Mouse (Mus musculus) left cerebral cortex, postnatal 10 days (tissue): ENCODE measurements around the gene Wdfy2. TPM values are rescaled to one million over a fixed set of nuclear protein-coding genes. Genes with fewer than 3 reads are reported as not detected.
"Not testable (repeated sequence)": the region's sequence is repeated elsewhere in the genome, so short reads cannot be mapped to it uniquely, and the experiment has no call there.

Source experiments
- DNase-seq, 2 experiments: peaks; one replicate each; pipeline ENCODE4 v3.0.0; 2021 to 2022; ENCODE audit warnings: low spot score in 2 of 2, mixed read lengths in 1 of 2; ENCODE audit errors: extremely low spot score in 1 of 2
- intact Hi-C: fragments of 180-260 bp; cut with DNase I; formaldehyde crosslinking; loops from one replicate; pipeline ENCODE4 v1.15.1; 2025
- total RNA-seq, 2 experiments: library from RNA; stranded (reverse); gene quantifications; 2 replicates each; pipeline ENCODE4 v1.2.3; 2021

The Wdfy2 gene
- 10 to 100 TPM; 11.3 to 11.8 TPM for total RNA-seq

DNA sequence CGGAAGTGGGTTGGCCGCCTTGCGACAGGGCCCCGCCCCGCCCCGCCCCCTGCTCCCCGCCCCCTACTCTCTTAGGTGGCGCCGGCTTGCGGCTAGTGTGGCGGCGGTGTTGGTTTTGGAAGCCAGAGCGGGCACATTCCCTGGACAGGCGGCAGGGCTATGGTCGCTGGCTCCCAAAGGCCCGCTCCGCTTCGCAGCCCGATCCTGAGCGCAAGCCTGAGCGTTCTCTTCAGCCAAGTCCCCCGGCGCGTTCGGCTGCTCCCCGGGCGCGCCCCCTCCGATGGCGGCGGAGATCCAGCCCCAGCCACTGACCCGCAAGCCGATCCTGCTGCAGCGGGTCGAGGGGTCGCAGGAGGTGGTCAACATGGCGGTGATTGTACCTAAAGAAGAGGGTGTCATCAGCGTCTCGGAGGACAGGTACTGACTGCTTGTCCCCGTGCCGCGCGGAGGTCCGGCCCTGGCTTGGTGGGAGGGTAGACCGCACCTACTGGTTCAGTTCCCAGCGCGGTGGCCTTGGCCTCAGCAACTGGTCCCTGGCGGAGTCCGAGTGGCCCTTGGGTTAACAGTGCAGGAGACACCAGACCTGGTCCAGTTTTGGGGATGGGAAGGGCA is at the start of gene Wdfy2:
Wdfy2 (plus strand) TSS at position 38 of the 612 bp plus-strand sequence.
- DNase-seq = no peak
- intact Hi-C loops = loop anchor here (2.0 to 10.0 kb wide), 4 partner anchors 45 to 203 kb away; partner anchors contain the start of gene Ints6

DNA sequence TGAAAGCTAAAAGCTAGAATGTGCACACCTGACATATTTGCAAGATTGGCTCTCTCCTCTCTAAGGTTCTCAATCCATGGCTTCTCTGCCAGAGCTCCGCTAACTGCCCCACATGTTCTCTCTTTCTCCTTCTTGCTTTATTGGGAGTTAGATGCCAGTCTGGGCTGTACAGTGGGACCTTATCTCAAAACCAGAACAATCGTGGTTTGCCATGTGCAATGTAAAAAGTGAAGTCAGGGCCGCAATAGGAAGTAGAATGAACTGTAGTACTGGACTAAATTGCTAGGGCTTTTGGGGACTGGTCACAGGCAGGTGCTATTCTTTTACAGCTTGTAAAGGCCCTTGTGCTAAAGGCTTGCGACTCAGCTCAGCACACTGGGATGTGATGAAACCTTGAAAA is 48.2 kb upstream of the Wdfy2 start:
- DNase-seq = no peak
- intact Hi-C loops = no loop called here

DNA sequence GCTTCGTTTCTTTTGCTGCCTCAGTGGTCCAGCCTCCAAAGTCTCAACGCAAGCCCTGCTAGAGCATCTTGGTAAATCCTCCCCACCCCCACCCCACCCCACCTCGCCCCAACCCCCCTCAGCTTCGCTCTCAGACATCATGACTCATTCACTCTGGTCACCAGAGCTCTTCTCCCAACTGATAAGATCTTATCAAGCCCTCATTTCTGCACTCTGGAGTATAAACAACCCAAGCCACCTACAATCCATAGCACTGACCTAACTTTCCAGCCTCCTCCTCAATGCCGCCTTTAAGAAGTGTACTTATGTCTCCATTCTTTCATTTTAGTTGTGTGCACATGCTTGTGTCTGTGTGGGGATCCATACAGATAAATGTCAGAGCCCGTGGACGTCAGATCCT is 41.8 kb upstream of the Wdfy2 start:
- DNase-seq = no peak
- intact Hi-C loops = no loop called here

DNA sequence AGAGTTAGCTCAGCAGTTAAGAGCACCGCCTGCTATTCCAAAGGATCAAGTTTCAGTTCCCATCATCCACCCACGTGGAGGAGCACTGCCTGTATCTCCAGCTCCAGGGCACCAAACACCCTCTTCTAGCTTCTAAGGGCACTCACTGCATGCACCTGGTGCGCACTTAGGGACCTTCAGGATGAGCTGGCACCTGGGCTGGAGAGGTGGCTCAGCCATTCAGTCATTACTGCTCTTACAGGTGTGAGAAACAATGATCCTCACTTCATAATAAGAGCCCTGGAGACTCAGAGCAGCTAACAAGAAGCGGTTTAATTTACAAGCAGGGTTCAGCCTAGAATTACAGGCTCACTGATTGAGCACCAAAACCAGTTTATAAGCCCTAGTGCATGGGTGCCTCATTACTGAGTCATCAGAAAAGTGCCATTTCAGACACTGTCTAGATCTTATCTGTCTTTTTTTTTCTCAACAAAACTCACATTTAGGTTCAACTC is 38.8 kb upstream of the Wdfy2 start:
- DNase-seq = no peak
- intact Hi-C loops = no loop called here

DNA sequence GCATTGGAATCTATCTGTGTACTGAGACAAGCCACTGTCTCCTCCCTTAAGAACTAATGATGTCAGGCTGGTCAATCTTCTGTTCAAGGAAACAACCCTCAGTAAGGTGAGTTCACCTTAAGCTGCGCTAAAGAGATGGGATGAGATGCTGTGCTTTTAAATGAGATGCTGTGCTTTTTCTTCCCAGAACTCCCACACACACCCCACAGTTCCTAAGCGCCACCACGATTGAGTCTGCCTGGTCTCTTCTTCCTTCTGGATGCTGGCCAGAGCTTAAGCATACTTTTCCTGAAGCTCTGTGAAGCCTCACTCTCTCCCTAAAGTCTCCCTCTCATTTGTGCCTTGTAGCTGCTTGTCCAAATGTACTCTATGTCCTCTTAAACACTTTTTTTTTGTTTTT is 36.7 kb upstream of the Wdfy2 start:
- intact Hi-C loops = no loop called here
- peak in 1 of 2 experiments; percentile 23 for DNase-seq

DNA sequence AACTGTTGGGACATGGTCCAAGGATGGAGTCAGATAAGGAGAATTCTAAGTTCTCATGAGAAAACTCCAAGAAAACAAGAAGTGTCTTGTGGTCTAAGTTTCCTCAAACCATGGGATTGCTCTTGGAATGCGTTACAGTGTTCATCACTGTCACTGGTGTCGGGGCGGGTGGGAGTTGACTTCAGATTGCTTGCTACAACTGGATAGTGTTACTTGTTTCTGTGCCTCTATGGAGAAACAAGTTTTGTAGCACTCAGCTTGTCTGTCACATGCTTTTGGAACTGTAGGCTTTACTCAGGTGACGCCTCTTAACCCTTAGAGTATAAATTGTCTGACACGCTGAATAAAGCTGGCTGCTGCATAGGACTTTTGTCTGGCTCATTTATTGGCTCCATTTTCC is 34.3 kb upstream of the Wdfy2 start:
- DNase-seq = no peak
- intact Hi-C loops = no loop called here

DNA sequence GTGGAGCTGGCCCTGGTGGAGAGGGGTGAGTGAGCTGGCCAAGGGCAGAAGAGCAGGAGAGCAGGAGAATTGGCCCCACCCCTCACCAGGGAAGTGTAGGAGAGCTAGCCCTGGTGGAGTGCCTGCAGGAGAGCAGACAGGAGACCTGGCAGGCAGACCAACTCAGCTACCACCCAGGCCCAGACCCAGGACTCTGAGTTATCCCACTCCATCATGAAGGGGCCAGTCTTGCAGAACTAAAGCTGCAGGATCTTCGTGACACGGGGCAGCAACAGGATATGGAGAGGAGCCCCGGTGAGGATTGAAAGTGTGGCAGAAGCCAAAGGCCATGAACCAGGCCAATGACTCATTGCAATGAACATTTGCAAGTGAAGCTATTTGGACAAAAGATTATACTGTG is 30.6 kb upstream of the Wdfy2 start:
- intact Hi-C loops = no loop called here
- DNase-seq = no peak

DNA sequence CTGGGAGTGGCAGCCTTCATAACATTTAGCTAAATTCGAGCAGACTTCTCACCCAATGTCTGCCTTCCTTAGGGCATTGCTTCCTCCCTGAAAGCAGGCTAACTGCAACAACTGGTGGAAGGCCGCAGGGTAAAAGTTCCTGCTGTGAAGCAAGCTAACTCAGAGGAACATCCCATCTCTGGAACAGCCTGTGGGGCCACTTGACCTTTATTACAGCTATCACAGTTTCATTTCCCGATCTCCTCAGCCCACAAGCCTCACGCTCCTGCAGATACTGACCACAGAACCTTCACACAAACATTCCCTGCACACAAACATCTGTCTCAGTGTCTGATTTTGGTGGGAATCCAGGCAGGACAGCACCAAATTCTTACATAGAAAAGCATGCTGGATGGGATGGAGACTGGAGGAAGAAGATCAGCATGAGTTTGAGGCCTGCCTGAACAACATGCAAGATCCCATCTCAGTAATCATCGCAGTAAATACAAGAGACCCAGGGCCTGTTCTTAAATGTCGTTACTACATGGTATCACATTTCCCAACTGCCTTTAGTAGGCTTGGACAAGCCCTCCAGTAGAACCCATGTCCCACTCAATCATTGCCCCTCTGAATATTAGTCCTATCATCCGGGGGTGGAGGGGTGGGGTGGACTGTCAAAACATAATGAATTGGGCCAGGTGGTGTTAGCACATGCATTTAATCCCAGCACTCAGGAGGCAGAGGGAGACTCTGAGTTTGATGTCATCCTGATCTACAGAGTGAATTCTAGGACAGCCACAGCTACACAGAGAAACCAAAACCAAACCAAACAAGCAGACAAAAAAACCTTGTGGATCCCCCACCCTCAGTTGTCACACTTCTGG is 28.6 kb upstream of the Wdfy2 start:
- intact Hi-C loops = no loop called here
- no peak for DNase-seq

DNA sequence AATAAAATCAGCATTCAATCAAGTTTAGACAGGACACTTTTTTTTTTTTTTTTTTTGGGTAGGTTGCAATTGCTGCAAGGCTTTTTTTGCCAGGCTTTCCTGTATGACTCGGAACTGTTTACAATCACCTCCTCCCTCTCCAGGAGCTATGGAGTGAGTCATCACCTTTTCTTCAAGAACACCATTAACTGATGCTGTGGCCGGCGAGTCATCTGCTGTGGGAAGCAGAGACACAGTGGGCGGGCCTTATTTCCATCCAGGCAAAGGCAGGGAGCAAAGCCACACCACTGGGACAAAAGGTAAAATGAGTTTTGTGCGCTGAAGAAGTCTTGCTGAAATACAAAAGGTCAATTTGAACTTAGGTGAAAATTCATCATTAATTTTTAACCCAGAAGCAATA is 24.7 kb upstream of the Wdfy2 start:
- intact Hi-C loops = no loop called here
- DNase-seq = no peak

DNA sequence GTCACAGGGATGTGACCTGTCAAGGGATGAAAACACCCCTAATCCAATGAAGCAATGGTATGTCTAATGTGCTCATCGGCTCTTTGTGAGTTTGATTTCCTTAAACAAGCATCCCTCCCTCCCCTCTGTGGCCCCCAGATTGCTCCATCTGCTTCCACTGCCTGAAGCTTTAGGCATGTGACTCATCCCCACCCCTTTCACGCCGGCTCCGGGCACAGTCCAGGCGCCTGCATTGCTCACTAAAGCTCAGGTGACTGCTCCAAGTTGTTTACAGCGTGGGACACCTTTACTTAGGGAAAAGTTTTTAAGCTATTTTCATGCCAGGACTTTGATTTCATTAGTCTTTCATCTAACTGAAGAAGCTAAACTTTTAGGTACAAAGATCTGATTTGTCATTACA is 22.9 kb upstream of the Wdfy2 start:
- DNase-seq = no peak
- intact Hi-C loops = no loop called here

DNA sequence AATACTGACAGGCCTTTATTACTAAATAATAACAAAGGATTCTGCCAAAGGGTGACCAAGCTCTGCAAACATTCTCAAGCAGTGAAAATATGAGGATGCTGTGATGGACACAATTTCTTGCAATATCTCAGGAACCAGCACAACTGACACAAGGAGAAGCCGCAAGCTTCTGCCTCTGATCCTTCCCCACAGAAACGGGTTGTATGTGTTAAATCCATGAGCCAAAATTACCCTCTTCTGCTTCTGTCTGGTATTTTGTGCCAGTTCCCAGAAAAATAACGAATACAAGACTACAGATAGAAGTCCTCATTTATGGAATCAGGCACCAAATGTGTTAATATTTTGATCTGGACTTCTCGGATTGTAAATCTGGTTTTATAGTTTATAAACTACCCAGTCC is 20.7 kb upstream of the Wdfy2 start:
- no peak for DNase-seq
- intact Hi-C loops = no loop called here

DNA sequence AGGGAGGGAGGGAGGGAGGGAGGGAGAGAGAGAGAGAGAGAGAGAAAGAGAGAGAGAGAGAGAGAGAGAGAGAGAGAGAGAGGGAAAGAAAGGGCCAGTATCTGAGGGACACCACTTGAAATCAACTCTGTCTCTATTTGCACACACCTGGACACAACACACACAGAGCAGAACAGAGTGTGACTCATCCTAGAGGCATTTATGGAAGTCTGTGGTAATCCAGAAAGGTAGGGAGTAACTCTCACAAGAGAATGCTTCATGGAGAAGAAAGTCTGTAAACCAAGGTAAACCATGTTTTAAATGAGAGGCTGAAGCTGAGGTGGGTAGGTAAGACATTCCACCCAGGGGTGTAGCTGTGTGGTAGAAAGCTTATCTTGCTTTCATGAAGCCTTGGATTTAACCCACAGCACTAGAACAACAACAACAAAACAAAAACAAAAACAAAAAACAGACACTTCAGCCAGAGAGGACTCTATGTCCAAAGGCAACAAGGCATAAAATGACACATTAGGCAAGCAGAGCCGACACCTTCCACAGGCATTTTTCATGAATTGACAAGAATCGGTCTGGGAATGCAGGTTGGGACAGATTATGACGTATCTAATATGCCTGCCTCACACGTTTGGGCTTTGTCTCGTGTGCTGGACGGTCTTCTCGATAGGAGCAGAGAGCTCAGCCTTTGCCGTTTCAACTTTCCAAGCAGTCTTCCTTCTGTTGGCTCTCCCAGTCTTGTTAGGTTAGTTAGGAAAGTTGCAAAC is 11.7 kb upstream of the Wdfy2 start:
- intact Hi-C loops = no loop called here
- DNase-seq = no peak

DNA sequence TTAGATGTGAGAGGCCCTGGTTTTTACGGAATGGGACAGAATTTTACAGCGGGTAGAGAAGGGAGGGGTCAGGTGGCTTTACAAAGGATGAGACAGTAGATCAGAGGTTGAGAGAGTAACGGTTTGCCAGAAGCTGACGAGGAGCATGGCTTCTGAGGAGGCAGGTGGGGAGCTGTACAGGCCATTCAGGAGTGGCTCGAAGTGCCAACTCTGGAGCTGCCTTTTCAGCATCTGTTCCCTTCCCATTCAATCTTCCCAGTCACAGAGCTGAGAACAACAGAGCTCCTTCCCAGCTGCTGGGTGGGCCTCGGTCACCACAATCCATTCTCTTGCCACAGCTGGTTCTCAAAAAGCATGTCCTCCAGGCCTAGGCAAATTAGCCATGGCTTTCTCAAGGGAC is 8.2 kb upstream of the Wdfy2 start:
- no peak for DNase-seq
- intact Hi-C loops = no loop called here

DNA sequence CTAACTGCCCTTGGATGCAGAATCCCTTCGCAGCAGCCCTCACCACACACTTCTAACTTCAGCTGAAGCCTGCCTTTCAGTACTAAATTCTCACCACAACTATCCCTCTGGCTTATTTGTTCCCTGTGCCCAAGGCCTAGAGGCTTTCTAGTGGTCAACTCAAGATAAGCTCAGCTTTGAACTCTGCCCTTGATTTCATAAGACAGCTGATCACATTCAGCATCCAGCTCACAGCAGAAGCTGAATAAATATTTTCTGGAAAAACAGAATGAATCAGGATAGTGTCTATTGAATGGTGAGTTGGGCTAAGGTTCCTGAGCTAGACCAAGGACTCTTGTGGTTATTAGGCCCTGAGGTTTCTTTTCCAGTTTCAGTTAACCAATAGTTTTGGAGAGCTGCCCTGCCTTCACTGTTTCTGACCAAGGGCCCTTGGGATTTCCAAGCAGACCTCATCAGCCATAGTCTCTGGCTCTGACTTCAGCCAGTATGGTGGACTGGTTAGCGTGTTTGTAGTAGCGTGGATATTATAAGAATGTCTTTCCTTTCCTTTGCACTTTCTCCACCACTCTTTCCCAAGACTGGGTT is 5.7 kb upstream of the Wdfy2 start:
- DNase-seq = no peak
- intact Hi-C loops = loop anchor here (10.0 kb wide), 1 partner anchor 197 kb away; no protein-coding TSS in a partner anchor

DNA sequence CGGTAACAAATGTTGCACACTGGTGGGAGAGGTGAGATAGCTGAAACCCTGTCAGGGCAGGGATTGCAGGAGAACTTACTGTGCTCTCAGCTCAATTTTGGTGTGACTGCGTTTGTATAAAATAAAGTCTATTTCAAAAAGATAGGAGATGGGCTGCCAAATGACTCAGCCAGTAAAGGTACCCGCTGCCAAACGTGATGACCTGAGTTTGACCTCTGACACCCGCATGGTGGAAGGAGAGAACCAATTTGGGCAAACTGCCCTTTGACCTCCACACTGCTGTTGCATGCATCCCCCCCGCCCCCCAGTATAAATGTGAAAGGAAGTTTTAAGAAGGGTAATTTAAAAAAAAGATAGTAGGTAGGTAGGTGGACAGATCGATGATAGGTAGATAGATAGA is 4.4 kb upstream of the Wdfy2 start:
- peak in 1 of 2 experiments; percentile 29 for DNase-seq
- intact Hi-C loops = loop anchor here (10.0 kb wide), 1 partner anchor 198 kb away; no protein-coding TSS in a partner anchor

DNA sequence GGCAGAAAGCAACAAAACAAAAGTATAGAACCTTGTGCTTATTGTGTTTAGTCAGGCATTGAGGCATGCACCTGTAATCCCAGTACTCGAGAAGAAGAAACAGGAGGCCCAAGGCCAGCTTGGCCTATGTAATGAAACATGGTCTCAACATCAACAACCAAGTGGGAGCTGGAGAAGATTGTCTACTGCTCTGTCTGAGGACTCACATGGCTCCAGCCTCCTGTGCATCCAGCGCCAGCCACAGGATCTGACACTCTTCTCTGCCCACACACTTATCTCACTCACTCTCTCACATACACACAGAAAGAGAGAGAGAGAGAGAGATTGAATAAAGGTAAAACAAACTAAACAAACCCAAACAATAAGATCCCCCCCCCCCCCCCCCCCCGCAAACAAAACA is 3.9 kb upstream of the Wdfy2 start:
- DNase-seq = no peak
- intact Hi-C loops = loop anchor here (10.0 kb wide), 1 partner anchor 199 kb away; no protein-coding TSS in a partner anchor

DNA sequence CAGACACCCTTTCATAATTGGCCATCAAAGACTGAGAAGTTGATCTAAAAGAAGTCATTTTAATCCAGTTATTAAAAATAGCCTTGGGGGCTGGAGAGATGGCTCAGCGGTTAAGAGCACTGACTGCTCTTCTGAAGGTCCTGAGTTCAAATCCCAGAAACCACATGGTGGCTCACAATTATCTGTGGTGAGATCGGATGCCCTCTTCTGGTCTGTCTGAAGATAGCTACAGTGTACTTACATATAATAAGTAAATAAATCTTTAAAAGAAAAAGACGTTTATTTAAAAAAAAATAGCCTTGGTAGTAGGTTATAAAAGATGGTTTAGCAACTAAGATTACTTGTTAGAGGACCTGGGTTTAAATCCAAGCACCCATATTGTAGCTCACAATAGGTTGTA is 1.7 kb upstream of the Wdfy2 start:
- DNase-seq = not testable (repeated sequence)
- intact Hi-C loops = loop anchor here (2.0 to 10.0 kb wide), 4 partner anchors 47 to 201 kb away; partner anchors contain the start of gene Ints6

DNA sequence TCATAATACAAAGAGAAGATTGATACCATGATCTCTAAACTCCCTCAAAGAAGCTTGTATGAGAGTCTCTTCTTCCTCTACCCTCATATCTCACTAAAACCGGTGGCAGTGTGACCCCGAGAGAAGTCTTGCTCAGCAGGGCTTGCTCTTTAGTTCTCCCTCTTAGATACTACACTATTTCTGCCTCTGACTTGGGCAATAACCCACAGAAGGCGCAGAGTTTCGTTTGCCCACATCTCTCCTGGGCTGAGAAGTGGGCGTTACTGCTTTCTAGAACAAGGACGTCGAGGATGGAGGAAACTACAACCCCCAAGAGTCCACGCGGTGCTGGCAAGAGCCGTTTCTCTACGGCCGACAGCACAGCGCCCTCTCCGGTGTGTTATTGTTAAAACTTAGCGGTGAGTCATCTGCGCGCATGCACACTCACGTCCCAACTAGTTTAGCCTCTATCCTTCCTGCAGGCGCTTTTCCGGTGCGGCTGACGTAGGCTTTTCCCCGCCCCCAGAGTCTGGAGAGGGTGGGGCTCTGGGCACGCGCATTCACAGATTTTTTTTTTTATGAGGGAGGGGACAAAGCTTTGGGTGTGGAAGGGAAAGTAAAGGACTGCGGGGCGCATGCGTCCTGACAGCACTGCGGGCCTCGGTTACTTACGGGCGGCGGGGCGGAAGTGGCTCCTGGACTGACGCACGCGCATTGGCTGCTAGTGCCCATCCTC is 395 bp upstream of the Wdfy2 start:
- peak; percentile 98 for DNase-seq
- intact Hi-C loops = loop anchor here (2.0 to 10.0 kb wide), 4 partner anchors 45 to 202 kb away; partner anchors contain the start of gene Ints6
